37 mouse cellular contexts compared by ENCODE assay signal in the genomic region with DNA sequence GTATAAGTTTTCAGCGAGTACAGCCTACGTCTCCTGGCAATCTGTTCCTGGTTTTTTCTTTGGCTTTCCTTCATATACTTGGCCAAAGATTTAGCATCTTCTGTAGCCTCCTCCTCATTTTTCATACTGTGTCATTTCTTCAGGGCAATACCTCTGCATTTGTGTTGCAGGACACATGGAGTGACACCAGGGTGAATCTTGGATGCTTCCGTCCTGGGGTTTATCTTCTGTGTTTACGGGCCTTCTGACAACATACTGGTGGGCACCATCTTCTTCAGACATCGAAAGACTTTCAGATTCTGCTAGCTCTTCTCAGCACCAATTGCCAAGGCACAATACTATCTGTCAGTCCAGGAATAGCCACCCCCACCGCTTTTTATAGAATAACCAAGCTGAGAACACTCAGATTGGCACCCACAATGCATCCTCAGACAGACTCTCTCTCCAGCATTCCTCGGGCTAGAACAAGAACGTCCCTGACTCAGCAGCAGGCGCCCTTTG. TPM values are rescaled to one million over a fixed set of nuclear protein-coding genes. Genes with fewer than 3 reads are reported as not detected.
DNase-seq lines count a peak whose midpoint lies in the region; ATAC-seq and TF ChIP-seq lines count a peak whose summit lies in the region.
"Had no signal": no experiment of that assay in that cellular context is flagged by ENCODE, and none has a peak within 500 bp of the region (broad histone marks: within the 10 kb centered on the region; RNA-seq: fewer than 3 reads in every experiment).

No protein-coding gene starts in this region.

- ATAC-seq in heart, embryonic 11.5 days (replicated peaks; ENCODE audit: insufficient number of reproducible peaks, low FRiP score, low TSS enrichment): no peak
- ATAC-seq: forebrain, embryonic 15.5 days; inflammation-experienced regulatory T-cells, adult 6 months; lung, postnatal 0 days; midbrain, embryonic 13.5 days had no signal

- no peak overlapping the region for H3K4me2 ChIP-seq in heart, embryonic 11.5 days
- H3K4me2 ChIP-seq: forebrain, embryonic 15.5 days; heart, embryonic 13.5 days; hindbrain, embryonic 15.5 days; kidney, embryonic 15.5 days; limb, embryonic 15.5 days; liver, embryonic 13.5 days; midbrain, embryonic 13.5 days; neural tube, embryonic 15.5 days had no signal

- H3K4me3 ChIP-seq in heart, embryonic 11.5 days (ENCODE audit: low read depth, low read length): no peak overlapping the region
- no peak overlapping the region for H3K4me3 ChIP-seq in gastrocnemius, adult 2 months
- H3K4me3 ChIP-seq: forebrain, embryonic 15.5 days; heart, adult 2 months; heart, embryonic 13.5 days; hindbrain, embryonic 15.5 days; kidney, embryonic 15.5 days; limb, embryonic 10.5 days; limb, embryonic 15.5 days; liver, embryonic 13.5 days; midbrain, embryonic 13.5 days; neural tube, embryonic 15.5 days had no signal

- 78% methylated on average over 9 of the region's 9 CpGs for whole genome bisulfite sequencing in heart, embryonic 11.5 days (ENCODE audit: insufficient replicate concordance)

- no peak for TF ChIP-seq CTCF in gastrocnemius, adult 2 months (IDR thresholded peaks at IDR 0.05)

- H3K4me1 ChIP-seq in heart, embryonic 11.5 days (ENCODE audit: control insufficient read depth, insufficient read depth, low read length): no peaks in the 10 kb centered on the region
- H3K4me1 ChIP-seq: heart, embryonic 13.5 days; hindbrain, embryonic 15.5 days; limb, embryonic 10.5 days; limb, embryonic 15.5 days; midbrain, embryonic 13.5 days; neural tube, embryonic 15.5 days had no signal

- H3K27ac ChIP-seq in heart, embryonic 11.5 days (ENCODE audit: low read depth, low read length): no peak overlapping the region
- H3K27ac ChIP-seq in gastrocnemius, adult 2 months: no peak overlapping the region
- H3K27ac ChIP-seq: forebrain, embryonic 15.5 days; heart, adult 2 months; heart, embryonic 13.5 days; hindbrain, embryonic 15.5 days; kidney, embryonic 15.5 days; limb, embryonic 10.5 days; limb, embryonic 15.5 days; liver, embryonic 13.5 days; macrophage; midbrain, embryonic 13.5 days; neural tube, embryonic 15.5 days had no signal

- no peaks in the 10 kb centered on the region for H3K27me3 ChIP-seq in heart, embryonic 11.5 days (ENCODE audit: control insufficient read depth, insufficient read depth, low read length)
- H3K27me3 ChIP-seq: forebrain, embryonic 15.5 days; heart, embryonic 13.5 days; hindbrain, embryonic 15.5 days; kidney, embryonic 15.5 days; limb, embryonic 15.5 days; liver, embryonic 13.5 days; midbrain, embryonic 13.5 days; neural tube, embryonic 15.5 days had no signal

- no peak overlapping the region for H3K9ac ChIP-seq in heart, embryonic 11.5 days (ENCODE audit: low read depth, low read length)
- H3K9ac ChIP-seq: forebrain, embryonic 15.5 days; heart, embryonic 13.5 days; hindbrain, embryonic 15.5 days; kidney, embryonic 15.5 days; limb, embryonic 15.5 days; liver, embryonic 13.5 days; midbrain, embryonic 13.5 days; neural tube, embryonic 15.5 days had no signal

- H3K9me3 ChIP-seq in heart, embryonic 11.5 days (replicated peaks; ENCODE audit: control insufficient read depth, low read length): no peaks in the 10 kb centered on the region
- H3K9me3 ChIP-seq: forebrain, embryonic 15.5 days; G1E; heart, embryonic 13.5 days; hindbrain, embryonic 15.5 days; kidney, embryonic 15.5 days; limb, embryonic 10.5 days; limb, embryonic 15.5 days; liver, embryonic 13.5 days; midbrain, embryonic 13.5 days; neural tube, embryonic 15.5 days had no signal

- intact Hi-C loops in gastrocnemius, adult 2 months (cut with DNase I): no loop called here

- no peaks in the 10 kb centered on the region for H3K36me3 ChIP-seq in heart, embryonic 11.5 days (ENCODE audit: control insufficient read depth, insufficient read depth, low read length)
- H3K36me3 ChIP-seq: forebrain, embryonic 15.5 days; G1E; heart, embryonic 13.5 days; hindbrain, embryonic 15.5 days; kidney, embryonic 15.5 days; limb, embryonic 10.5 days; limb, embryonic 15.5 days; liver, embryonic 13.5 days; midbrain, embryonic 13.5 days; neural tube, embryonic 15.5 days had no signal

- peak; percentile 77 for DNase-seq in heart, adult 11 months
- peak; percentile 70 for DNase-seq in right cerebral cortex, adult 18-20 months
- DNase-seq in right cerebral cortex, postnatal 4 days: no peak
- peak; percentile 20 to 52 for DNase-seq in left cerebral cortex, adult 8-10 months (ENCODE audit: low spot score in 2 of 2)
- peak; percentile 43 to 58 for DNase-seq in right cerebral cortex, postnatal 36 days (ENCODE audit: low spot score in 2 of 2)
- no peak for DNase-seq in gastrocnemius, adult 2 months
- no peak for DNase-seq in urinary bladder, postnatal 10 days (ENCODE audit: low spot score)
- DNase-seq: adrenal gland, adult 8-10 months; cerebellum, adult 9-10 months; cerebellum, postnatal 36 days; gastrocnemius, postnatal 25 days; heart, adult 2 months; heart, postnatal 10 days; kidney, adult 11 months; kidney, postnatal 25 days; liver, embryonic 13.5 days; lung, adult 18-20 months; spleen, adult 18-20 months; thymus, adult 18-20 months; thymus, postnatal 25 days had no signal

RNA-seq across cellular contexts. Expression of a gene that starts 30.1 kb away (rescaled TPM):
- 0.35 TPM in 1 of 2 replicates, not detected in the other for polyA plus RNA-seq in heart, embryonic 11.5 days (2014; fragmentation: Nextera tagmentation; extraction: Ambion mirVana)
- 1 to 10 TPM; 4.6 to 5.9 (median 5.0) TPM for total RNA-seq in left cerebral cortex, adult 8-10 months (2022)
- 1 to 10 TPM; 3.1 to 4.2 TPM for total RNA-seq in gastrocnemius, adult 2 months (2021)
- total RNA-seq: hematopoietic stem cell, adult 5-6 weeks; megakaryocyte-erythroid progenitor cell, adult 5-6 weeks; monocyte, adult 5-6 weeks had no signal
- polyA plus RNA-seq: embryonic facial prominence, embryonic 11.5 days; G1E; inflammation-experienced regulatory T-cells, adult 6 months; limb, embryonic 10.5 days had no signal

RNA-seq across cellular contexts. Expression of a gene that starts 39.2 kb away (rescaled TPM):
- polyA plus RNA-seq in heart, embryonic 11.5 days (2014; fragmentation: Nextera tagmentation; extraction: Ambion mirVana): 11.7 and 13.3 TPM in 2 replicates
- 1,000 to 10,000 TPM in 2 of 4 experiments, 100 to 1,000 TPM in 2; 870 to 1,138 (median 953) TPM for total RNA-seq in left cerebral cortex, adult 8-10 months (2022)
- 1 to 10 TPM in 1 of 2 experiments, under 1 TPM in 1; 0.54 to 1.1 TPM for total RNA-seq in gastrocnemius, adult 2 months (2021)
- polyA plus RNA-seq: G1E had no signal

Comparison
In these comparisons a context has a peak if more than half of its experiments do, and no peak if none do; other contexts are left out.
1. DNase-seq: peak in heart, adult 11 months (single experiment), right cerebral cortex, adult 18-20 months (single experiment), left cerebral cortex, adult 8-10 months (2 of 2) and right cerebral cortex, postnatal 36 days (2 of 2); none in right cerebral cortex, postnatal 4 days (single experiment), gastrocnemius, adult 2 months (single experiment) and urinary bladder, postnatal 10 days (single experiment).
2. RNA of a gene that starts 39.2 kb away (total RNA-seq): 870 to 1,138 TPM in left cerebral cortex, adult 8-10 months; 0.54 to 1.1 TPM in gastrocnemius, adult 2 months; every median in the first group is over 100 times any median in the second.